Mouse (Mus musculus): Measurements from ENCODE around the gene Sphk1.
A peak's percentile ranks its signal among the peaks of the same experiment; 100 is the strongest.

DNA sequence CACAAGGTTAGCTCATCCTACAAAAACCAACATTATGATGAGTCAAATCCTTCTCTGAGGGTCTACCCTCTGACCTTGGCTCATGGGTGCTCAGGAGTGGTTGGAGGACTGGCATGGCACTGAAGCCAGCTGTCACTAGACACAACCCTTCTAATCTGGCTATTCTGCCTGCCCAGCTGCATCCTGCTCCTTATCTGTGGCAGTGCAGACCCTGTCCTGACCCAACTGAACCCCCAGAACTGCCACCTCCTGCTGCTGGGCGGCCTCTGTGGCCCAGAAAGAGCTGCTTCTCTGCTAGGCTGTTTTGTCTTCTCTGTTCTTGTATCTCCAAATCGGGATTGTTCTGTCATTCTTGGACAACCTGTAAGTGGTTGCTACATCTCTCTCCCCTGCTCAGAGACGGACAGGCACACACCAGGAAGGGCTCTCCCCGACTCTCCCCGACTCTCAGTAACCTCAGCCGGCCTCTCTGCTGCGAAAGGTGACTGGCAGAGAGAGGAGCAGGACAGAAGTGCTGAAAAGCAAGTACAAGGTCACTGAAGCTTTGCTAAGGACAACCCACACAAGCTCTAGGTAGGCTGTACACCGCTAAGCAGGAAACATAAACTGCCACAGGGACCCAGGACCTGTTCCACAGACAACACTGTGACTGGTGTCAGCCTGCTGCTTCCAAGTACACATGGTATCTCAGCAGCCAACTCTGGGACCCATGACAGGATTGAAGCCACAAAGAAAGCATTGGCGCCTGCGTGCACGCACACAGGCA, 18.7 kb downstream of the Sphk1 start:
- TF ChIP-seq GATA1 (IDR thresholded peaks at IDR 0.05; ENCODE audit: borderline replicate concordance, low read length), result peak; percentile 55; the same call in 1 of the 3 replicates
- no peak for TF ChIP-seq FLI1 (IDR thresholded peaks at IDR 0.05; ENCODE audit: low read length)
